Mouse (Mus musculus): ENCODE results near the gene Tcte1.

GRCm38 (mm10) chr17:45591701-45592605 is 68.7 kb downstream of the Tcte1 start:
- no peak for TF ChIP-seq GATA1 (IDR thresholded peaks at IDR 0.05; ENCODE audit: borderline replicate concordance, low read length)
- TF ChIP-seq FLI1 (IDR thresholded peaks at IDR 0.05; ENCODE audit: low read length): no peak

Data from megakaryocyte, embryonic 14.5 days (primary cell).